Mouse (Mus musculus): ENCODE data around the gene Atp2c1. TPM values are rescaled to one million over a fixed set of nuclear protein-coding genes. Genes with fewer than 3 reads are reported as not detected.
A peak's percentile ranks its signal among the peaks of the same experiment; 100 is the strongest.

The Atp2c1 gene
- total and polyA plus RNA-seq, 3 experiments: 26.6 to 62.9 (median 57.7) TPM

- Histone ChIP-seq H3K27me3 (ENCODE audit: control insufficient read depth, insufficient read depth, low read length) (no peaks in the 10 kb centered on the region), H3K4me3 (no peak overlapping the region), H3K79me2 (replicated peaks; ENCODE audit: control insufficient read depth, insufficient read depth, low read length) (no peaks in the 10 kb centered on the region), H3K9ac (ENCODE audit: low read depth, low read length) (no peak overlapping the region), H3K27ac (no peak overlapping the region), H3K4me1 (ENCODE audit: control insufficient read depth, insufficient read depth, low read length) (no peaks in the 10 kb centered on the region), H3K36me3 (ENCODE audit: control insufficient read depth, insufficient read depth, low read length) (no peaks in the 10 kb centered on the region)
- peak; percentile 49 to 81 for DNase-seq
- intact Hi-C loops (cut with DNase I): loop anchor here (2.0 to 10.0 kb wide), 4 partner anchors 817 to 1112 kb away; no protein-coding TSS in a partner anchor
- TF ChIP-seq EP300 (IDR thresholded peaks at IDR 0.05; ENCODE audit: insufficient read depth, low read depth, low read length): no peak
- no peak for TF ChIP-seq POLR2A (IDR thresholded peaks at IDR 0.05; ENCODE audit: insufficient read depth, low read depth, low read length)
- peak; percentile 96 for TF ChIP-seq CTCF (IDR thresholded peaks at IDR 0.05)
- WGBS: 12% methylated on average over 4 of the region's 4 CpGs
Observed at GRCm38 (mm10) chr9:105389289-105389688, 137.8 kb downstream of the Atp2c1 start.

- no peaks in the 10 kb centered on the region for H3K4me1 ChIP-seq (ENCODE audit: control insufficient read depth, insufficient read depth, low read length)
- no peaks in the 10 kb centered on the region for H3K27me3 ChIP-seq (ENCODE audit: control insufficient read depth, insufficient read depth, low read length)
- no peak overlapping the region for H3K27ac ChIP-seq
- 68% methylated on average over 5 of the region's 5 CpGs for WGBS
- DNase-seq: no peak
- no peaks in the 10 kb centered on the region for H3K79me2 ChIP-seq (replicated peaks; ENCODE audit: control insufficient read depth, insufficient read depth, low read length)
- no peaks in the 10 kb centered on the region for H3K36me3 ChIP-seq (ENCODE audit: control insufficient read depth, insufficient read depth, low read length)
- no peak overlapping the region for H3K4me3 ChIP-seq
- intact Hi-C loops (cut with DNase I): loop anchor here (5.0 to 10.0 kb wide), 2 partner anchors 815 to 933 kb away; no protein-coding TSS in a partner anchor
- H3K9ac ChIP-seq (ENCODE audit: low read depth, low read length): no peak overlapping the region
- TF ChIP-seq POLR2A (IDR thresholded peaks at IDR 0.05; ENCODE audit: insufficient read depth, low read depth, low read length) (no peak), CTCF (IDR thresholded peaks at IDR 0.05) (no peak), EP300 (IDR thresholded peaks at IDR 0.05; ENCODE audit: insufficient read depth, low read depth, low read length) (no peak)
Observed at GRCm38 (mm10) chr9:105387403-105387802, 139.7 kb downstream of the Atp2c1 start.

GRCm38 (mm10) chr9:105379533-105380145 is 147.5 kb downstream of the Atp2c1 start:
- 69% methylated on average over 8 of the region's 8 CpGs for WGBS
- Histone ChIP-seq H3K4me1 (ENCODE audit: control insufficient read depth, insufficient read depth, low read length) (no peaks in the 10 kb centered on the region), H3K9ac (ENCODE audit: low read depth, low read length) (no peak overlapping the region), H3K27ac (no peak overlapping the region), H3K36me3 (ENCODE audit: control insufficient read depth, insufficient read depth, low read length) (no peaks in the 10 kb centered on the region), H3K79me2 (replicated peaks; ENCODE audit: control insufficient read depth, insufficient read depth, low read length) (no peaks in the 10 kb centered on the region), H3K27me3 (ENCODE audit: control insufficient read depth, insufficient read depth, low read length) (peaks cover 2% of the 10 kb centered on the region; the same call in 1 of the 2 replicates), H3K4me3 (no peak overlapping the region)
- no peak for DNase-seq
- intact Hi-C loops (cut with DNase I): loop anchor here (10.0 kb wide), 1 partner anchor 925 kb away; no protein-coding TSS in a partner anchor
- no peak for TF ChIP-seq POLR2A (IDR thresholded peaks at IDR 0.05; ENCODE audit: insufficient read depth, low read depth, low read length)
- TF ChIP-seq CTCF (IDR thresholded peaks at IDR 0.05): no peak
- TF ChIP-seq EP300 (IDR thresholded peaks at IDR 0.05; ENCODE audit: insufficient read depth, low read depth, low read length): no peak

- TF ChIP-seq EP300 (IDR thresholded peaks at IDR 0.05; ENCODE audit: insufficient read depth, low read depth, low read length): no peak
- no peak for TF ChIP-seq CTCF (IDR thresholded peaks at IDR 0.05)
- no peak for TF ChIP-seq POLR2A (IDR thresholded peaks at IDR 0.05; ENCODE audit: insufficient read depth, low read depth, low read length)
- Histone ChIP-seq H3K79me2 (replicated peaks; ENCODE audit: control insufficient read depth, insufficient read depth, low read length) (no peaks in the 10 kb centered on the region), H3K27ac (no peak overlapping the region), H3K36me3 (ENCODE audit: control insufficient read depth, insufficient read depth, low read length) (no peaks in the 10 kb centered on the region), H3K27me3 (ENCODE audit: control insufficient read depth, insufficient read depth, low read length) (peaks cover 2% of the 10 kb centered on the region; the same call in 1 of the 2 replicates), H3K4me3 (no peak overlapping the region), H3K4me1 (ENCODE audit: control insufficient read depth, insufficient read depth, low read length) (no peaks in the 10 kb centered on the region), H3K9ac (ENCODE audit: low read depth, low read length) (no peak overlapping the region)
- intact Hi-C loops (cut with DNase I): no loop called here
- WGBS: 58% methylated on average over 3 of the region's 3 CpGs
- DNase-seq: no peak
Observed at GRCm38 (mm10) chr9:105377622-105378021, 149.5 kb downstream of the Atp2c1 start.

GRCm38 (mm10) chr9:105376954-105377530 is 150.1 kb downstream of the Atp2c1 start:
- WGBS: 66% methylated on average over 7 of the region's 7 CpGs
- TF ChIP-seq CTCF (IDR thresholded peaks at IDR 0.05) (peak; percentile 28), EP300 (IDR thresholded peaks at IDR 0.05; ENCODE audit: insufficient read depth, low read depth, low read length) (no peak), POLR2A (IDR thresholded peaks at IDR 0.05; ENCODE audit: insufficient read depth, low read depth, low read length) (no peak)
- no peak for DNase-seq
- Histone ChIP-seq H3K27me3 (ENCODE audit: control insufficient read depth, insufficient read depth, low read length) (peaks cover 2% of the 10 kb centered on the region; the same call in 1 of the 2 replicates), H3K36me3 (ENCODE audit: control insufficient read depth, insufficient read depth, low read length) (no peaks in the 10 kb centered on the region), H3K79me2 (replicated peaks; ENCODE audit: control insufficient read depth, insufficient read depth, low read length) (no peaks in the 10 kb centered on the region), H3K4me3 (no peak overlapping the region), H3K4me1 (ENCODE audit: control insufficient read depth, insufficient read depth, low read length) (no peaks in the 10 kb centered on the region), H3K27ac (no peak overlapping the region), H3K9ac (ENCODE audit: low read depth, low read length) (no peak overlapping the region)
- intact Hi-C loops (cut with DNase I): no loop called here

- peaks cover 2% of the 10 kb centered on the region; the same call in 1 of the 2 replicates for H3K27me3 ChIP-seq (ENCODE audit: control insufficient read depth, insufficient read depth, low read length)
- intact Hi-C loops (cut with DNase I): no loop called here
- TF ChIP-seq CTCF (IDR thresholded peaks at IDR 0.05) (no peak), POLR2A (IDR thresholded peaks at IDR 0.05; ENCODE audit: insufficient read depth, low read depth, low read length) (no peak), EP300 (IDR thresholded peaks at IDR 0.05; ENCODE audit: insufficient read depth, low read depth, low read length) (no peak)
- no peak for DNase-seq
- H3K79me2 ChIP-seq (replicated peaks; ENCODE audit: control insufficient read depth, insufficient read depth, low read length): no peaks in the 10 kb centered on the region
- no peak overlapping the region for H3K4me3 ChIP-seq
- WGBS: 61% methylated on average over 7 of the region's 7 CpGs
- no peak overlapping the region for H3K9ac ChIP-seq (ENCODE audit: low read depth, low read length)
- no peaks in the 10 kb centered on the region for H3K36me3 ChIP-seq (ENCODE audit: control insufficient read depth, insufficient read depth, low read length)
- H3K27ac ChIP-seq: no peak overlapping the region
- no peaks in the 10 kb centered on the region for H3K4me1 ChIP-seq (ENCODE audit: control insufficient read depth, insufficient read depth, low read length)
Observed at GRCm38 (mm10) chr9:105376411-105376810, 150.7 kb downstream of the Atp2c1 start.

All from heart, adult 2 months (tissue).